Mouse (Mus musculus) WW6 (cell line): Measurements from ENCODE around the gene Npas2.

Experiments
- DNase-seq: peaks from one replicate; pipeline ENCODE4 v3.0.0-alpha.2; 2013; ENCODE audit warnings: low read depth, low spot score

Gene Npas2

GRCm38 (mm10) chr1:39283323-39283722 lies 89.8 kb downstream of the Npas2 start:
- no peak for DNase-seq

- DNase-seq = no peak
Measured at GRCm38 (mm10) chr1:39284786-39285185, 91.3 kb downstream of the Npas2 start.

- DNase-seq = no peak
Measured at GRCm38 (mm10) chr1:39287076-39287475, 93.5 kb downstream of the Npas2 start.

- no peak for DNase-seq
Measured at GRCm38 (mm10) chr1:39287831-39288230, 94.3 kb downstream of the Npas2 start.

- DNase-seq = no peak
Measured at GRCm38 (mm10) chr1:39288425-39288824, 94.9 kb downstream of the Npas2 start.

- no peak for DNase-seq
Measured at GRCm38 (mm10) chr1:39292001-39292400, 98.5 kb downstream of the Npas2 start.

GRCm38 (mm10) chr1:39298294-39298693 lies 104.8 kb downstream of the Npas2 start:
- no peak for DNase-seq

GRCm38 (mm10) chr1:39300243-39300642 lies 106.7 kb downstream of the Npas2 start:
- DNase-seq = no peak

GRCm38 (mm10) chr1:39300676-39301075 lies 107.1 kb downstream of the Npas2 start:
- DNase-seq = no peak

- DNase-seq = no peak
Measured at GRCm38 (mm10) chr1:39302246-39302645, 108.7 kb downstream of the Npas2 start.

- DNase-seq = no peak
Measured at GRCm38 (mm10) chr1:39303054-39303649, 109.6 kb downstream of the Npas2 start.

GRCm38 (mm10) chr1:39307291-39307690 lies 113.8 kb downstream of the Npas2 start:
- no peak for DNase-seq

- DNase-seq = no peak
Measured at GRCm38 (mm10) chr1:39307971-39308370, 114.4 kb downstream of the Npas2 start.

GRCm38 (mm10) chr1:39309548-39309947 lies 116.0 kb downstream of the Npas2 start:
- no peak for DNase-seq

GRCm38 (mm10) chr1:39312345-39312967 lies 118.9 kb downstream of the Npas2 start:
- no peak for DNase-seq

- no peak for DNase-seq
Measured at GRCm38 (mm10) chr1:39313352-39314245, 120.1 kb downstream of the Npas2 start.

- DNase-seq = no peak
Measured at GRCm38 (mm10) chr1:39317935-39318334, 124.4 kb downstream of the Npas2 start.

GRCm38 (mm10) chr1:39318870-39319269 lies 125.3 kb downstream of the Npas2 start:
- DNase-seq = no peak

GRCm38 (mm10) chr1:39321954-39322353 lies 128.4 kb downstream of the Npas2 start:
- DNase-seq = no peak

- no peak for DNase-seq
Measured at GRCm38 (mm10) chr1:39325228-39325627, 131.7 kb downstream of the Npas2 start.

GRCm38 (mm10) chr1:39327546-39327945 lies 134.0 kb downstream of the Npas2 start:
- no peak for DNase-seq

GRCm38 (mm10) chr1:39330857-39331594 lies 137.5 kb downstream of the Npas2 start:
- no peak for DNase-seq
